Mouse (Mus musculus): ENCODE measurements at regions not wholly inside any gene's neighbourhood (a gene's known extent, or its start where the extent isn't known, plus 50 kb on each side); places are given as distances from the start of the nearest gene placed in this dataset.
A peak's percentile ranks its signal among the peaks of the same experiment; 100 is the strongest.

DNA sequence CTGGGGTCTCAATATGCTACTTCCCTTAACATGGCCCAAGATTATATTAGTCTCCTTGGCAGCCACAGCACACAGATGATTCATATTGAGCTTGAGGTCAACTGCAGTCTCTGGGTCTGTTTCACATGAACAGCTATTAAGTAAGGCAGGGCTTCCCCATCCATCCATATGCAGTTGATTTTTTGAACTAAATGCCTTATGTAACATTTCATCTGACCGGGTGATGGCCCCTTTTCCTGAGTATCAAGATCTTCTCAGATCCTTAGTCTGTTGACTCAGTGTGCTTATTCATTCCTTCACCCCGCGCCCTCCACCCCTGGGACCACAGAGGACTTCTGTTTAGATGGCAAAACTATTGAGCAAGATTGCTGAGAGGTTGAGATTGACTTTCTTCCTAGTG is 202.7 kb downstream of the Cyp26b1 start:
- DNase-seq (ENCODE audit: low read depth, low spot score): no peak

DNA sequence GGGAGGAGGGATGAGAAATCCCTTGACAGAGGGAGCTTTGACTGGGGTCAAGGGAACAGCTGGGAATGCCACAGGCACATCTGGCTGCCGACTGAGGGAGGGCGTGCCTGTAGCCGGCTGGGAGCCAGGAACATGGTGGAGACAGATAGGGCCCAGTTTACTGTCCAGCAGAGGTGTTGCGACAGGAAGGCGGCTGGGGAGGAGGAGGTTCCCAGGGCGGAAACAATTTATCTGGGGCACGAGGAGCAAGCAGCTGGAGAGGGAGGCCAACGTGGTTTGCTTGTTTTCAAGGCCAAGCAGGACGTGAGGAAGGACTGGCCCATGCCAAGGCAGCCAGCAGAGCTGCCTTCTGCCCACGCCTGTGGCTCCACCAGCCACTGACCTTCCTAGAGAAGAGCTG is 208.0 kb downstream of the Cyp26b1 start:
- no peak for DNase-seq (ENCODE audit: low read depth, low spot score)

DNA sequence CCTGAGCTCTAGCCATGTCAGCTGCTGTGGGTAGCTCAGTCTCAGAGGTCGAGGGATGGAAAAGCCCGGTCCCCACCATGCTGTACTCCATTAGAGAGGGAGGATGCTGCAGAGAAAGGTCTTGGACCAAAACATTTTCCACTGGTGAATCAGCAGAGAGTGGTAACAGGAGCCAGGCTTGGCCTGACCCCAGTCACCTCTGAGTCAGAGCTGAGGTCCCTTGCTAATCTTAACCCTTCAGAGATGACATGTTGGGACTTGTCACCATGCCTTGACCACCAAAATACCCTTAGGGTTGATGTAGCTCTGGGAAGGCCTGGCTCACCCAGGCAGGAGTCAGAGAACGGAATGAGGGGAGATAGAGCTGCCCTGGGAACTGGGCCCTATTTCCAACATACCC is 210.0 kb downstream of the Cyp26b1 start:
- DNase-seq (ENCODE audit: low read depth, low spot score): no peak

DNA sequence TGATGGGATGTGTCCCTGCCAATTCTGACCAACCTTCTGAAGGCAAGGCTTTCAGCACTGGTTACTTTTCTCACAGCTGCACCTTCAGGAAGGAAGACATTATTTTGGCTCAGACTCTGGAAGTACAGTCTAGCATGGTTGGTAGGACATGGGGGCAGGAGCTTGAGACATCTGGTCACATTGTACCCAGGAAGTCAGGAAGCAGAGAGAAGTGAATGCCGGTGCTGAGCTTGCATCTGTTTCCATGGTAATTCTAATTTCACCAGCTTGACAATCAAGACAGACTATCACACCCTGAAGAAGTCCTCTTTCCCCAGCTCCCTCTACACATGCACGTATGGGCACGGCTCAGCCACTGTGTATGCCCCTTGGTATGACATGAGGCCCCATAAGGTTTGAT is 210.6 kb downstream of the Cyp26b1 start:
- DNase-seq (ENCODE audit: low read depth, low spot score): no peak

DNA sequence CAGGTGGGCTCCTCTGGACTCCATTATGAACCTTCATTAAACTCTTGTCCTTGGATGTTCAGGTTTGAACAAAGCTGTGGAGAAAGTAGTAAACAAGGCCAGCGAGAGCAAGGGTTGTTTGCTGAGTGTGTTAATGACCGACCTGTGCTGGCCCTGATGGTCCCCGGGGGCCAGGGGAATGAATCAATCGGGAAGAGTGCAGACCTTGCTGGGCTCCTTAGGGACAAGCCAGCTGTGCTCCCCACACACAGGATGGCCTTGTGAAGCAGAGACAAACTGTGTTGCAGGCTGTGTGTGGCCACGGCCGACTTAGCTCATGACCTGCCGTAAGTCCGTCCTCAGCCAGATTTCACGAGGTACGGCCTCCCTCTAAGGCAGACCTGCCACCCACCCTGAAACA is 212.1 kb downstream of the Cyp26b1 start:
- DNase-seq (ENCODE audit: low read depth, low spot score): no peak

DNA sequence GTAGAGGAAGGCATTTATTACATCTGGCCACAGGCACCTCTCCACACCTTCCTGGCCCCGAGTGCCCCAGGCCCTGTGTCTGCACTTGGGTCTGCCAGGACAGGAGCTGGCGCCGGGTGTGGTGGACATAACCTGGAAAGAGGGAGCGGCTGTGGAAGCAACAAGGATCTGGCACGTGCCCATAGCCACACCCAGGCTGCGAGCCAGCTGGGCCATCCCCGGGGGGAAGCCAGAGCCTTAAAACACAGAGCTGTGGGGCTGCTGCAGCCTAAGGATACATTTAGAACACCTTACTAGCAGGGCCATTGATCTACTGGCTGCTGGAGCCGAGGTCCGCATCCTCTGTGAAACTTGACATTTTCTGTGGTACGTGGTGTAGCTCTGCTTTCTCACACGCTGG is 217.0 kb downstream of the Cyp26b1 start:
- DNase-seq (ENCODE audit: low read depth, low spot score): no peak

DNA sequence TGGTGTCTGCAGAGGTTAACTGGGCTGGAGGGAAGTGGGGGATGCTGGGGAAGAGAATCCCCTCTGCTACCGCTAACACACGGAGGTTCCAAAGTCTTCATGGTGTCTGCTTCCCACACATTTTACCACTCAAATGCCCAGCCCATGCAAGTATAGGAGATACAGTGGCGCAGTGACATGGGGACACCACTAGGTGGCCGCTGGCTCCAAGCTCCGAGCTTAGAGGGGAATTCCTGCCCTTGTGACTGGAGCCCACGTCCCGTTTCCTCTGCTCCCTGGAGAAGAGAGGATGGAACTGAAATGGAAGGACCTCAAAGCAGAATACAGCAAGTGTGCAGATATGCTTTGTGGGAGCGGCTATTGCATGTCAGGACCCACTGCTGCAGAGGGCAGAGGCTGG is 218.2 kb downstream of the Cyp26b1 start:
- peak; percentile 63 for DNase-seq (ENCODE audit: low read depth, low spot score)

DNA sequence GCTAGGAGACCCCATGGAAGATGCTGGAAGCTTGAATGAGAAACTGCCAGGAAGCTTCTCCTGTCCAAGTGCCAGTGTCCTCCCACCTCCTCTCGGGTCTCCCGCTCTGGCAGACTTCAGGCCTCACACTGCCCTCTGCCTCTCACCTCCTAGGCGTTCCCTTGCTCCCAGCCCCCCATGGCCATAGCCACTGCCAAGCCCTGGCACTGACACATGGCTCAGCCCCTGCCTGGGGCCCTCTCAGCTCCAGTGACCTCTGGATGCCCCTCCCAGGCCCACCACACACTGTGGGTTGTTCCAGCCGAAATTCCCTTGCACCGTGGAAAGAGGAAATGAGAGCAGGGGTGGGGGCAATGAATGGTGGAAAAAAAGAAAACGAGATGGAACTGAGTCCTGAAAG is 227.3 kb downstream of the Cyp26b1 start:
- no peak for DNase-seq (ENCODE audit: low read depth, low spot score)

DNA sequence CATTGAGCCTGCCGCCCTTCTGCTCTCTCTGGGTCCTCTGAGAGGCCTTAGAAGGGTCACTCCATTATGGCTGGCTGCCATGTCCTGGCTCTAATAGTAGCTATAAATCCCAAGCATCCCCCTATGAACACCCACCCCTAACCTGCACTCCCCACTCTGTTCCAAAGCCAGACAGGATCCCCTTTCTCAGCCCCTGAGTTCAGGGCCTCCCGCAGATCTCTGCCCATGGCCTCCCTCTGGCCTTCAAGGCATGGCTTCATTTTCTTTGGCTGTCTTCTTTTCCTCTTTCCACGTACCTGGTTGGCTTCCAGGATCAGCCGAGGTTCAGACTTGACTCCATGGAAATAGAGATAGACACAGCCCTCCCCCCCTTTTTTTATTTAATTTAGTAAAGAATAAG is 227.8 kb downstream of the Cyp26b1 start:
- DNase-seq (ENCODE audit: low read depth, low spot score): no peak

DNA sequence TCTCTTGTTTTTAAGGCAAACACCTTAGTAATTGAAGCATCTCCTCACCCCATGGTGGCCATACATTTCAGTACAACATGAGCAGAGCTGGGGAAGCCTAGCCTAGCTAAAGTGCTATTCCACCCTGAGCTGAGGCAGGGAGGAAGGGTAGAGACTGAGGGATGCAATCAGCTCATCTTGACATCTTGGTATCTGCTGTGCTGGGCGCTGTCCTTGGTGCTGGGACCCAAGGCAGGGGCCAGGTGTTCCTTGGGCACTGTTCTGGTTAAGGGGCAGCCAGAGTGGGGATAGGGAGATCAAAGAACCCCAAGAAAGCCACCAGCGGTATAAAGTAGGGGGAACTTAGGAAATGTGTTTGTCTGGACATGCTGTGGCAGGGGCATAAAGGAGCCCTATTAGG is 228.7 kb downstream of the Cyp26b1 start:
- DNase-seq (ENCODE audit: low read depth, low spot score): peak; percentile 44

DNA sequence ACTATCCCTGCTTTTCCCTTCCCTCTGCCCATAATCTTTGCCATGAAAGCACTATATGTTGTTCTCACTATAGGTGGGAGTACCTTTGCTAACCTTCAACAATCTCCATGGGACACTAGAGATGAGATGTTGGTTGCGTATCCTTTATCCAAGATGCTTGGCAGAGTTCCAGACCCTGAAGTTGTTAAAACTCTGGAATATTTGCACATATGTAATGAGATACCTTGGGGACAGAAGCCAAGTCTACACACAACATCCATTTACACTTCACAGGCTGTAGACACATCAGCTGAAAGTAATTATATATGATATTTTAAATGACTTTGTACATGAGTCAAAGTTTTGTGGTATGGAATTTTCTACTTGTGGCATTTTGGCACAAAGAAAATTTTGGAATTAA is 231.4 kb downstream of the Cyp26b1 start:
- DNase-seq (ENCODE audit: low read depth, low spot score): no peak

DNA sequence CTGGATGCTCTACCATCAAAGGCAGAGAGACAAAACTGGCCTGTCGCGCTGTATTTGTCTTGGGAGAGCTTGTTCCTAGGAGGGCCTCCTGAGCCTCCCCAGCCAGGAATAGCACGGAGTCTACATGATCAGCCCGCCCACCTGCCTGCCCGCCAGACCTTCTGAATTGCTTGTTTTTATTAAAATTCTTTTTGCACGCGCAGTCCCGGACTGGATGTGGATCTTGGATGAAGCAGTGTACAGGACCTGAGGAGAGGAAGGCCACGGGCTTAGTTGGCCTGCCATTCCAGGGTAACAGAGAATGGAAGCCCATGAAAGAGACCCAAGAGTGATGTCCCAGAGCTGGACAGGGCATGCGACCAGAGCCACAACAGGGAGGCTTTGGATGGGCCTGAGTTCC is 235.8 kb downstream of the Cyp26b1 start:
- no peak for DNase-seq (ENCODE audit: low read depth, low spot score)

DNA sequence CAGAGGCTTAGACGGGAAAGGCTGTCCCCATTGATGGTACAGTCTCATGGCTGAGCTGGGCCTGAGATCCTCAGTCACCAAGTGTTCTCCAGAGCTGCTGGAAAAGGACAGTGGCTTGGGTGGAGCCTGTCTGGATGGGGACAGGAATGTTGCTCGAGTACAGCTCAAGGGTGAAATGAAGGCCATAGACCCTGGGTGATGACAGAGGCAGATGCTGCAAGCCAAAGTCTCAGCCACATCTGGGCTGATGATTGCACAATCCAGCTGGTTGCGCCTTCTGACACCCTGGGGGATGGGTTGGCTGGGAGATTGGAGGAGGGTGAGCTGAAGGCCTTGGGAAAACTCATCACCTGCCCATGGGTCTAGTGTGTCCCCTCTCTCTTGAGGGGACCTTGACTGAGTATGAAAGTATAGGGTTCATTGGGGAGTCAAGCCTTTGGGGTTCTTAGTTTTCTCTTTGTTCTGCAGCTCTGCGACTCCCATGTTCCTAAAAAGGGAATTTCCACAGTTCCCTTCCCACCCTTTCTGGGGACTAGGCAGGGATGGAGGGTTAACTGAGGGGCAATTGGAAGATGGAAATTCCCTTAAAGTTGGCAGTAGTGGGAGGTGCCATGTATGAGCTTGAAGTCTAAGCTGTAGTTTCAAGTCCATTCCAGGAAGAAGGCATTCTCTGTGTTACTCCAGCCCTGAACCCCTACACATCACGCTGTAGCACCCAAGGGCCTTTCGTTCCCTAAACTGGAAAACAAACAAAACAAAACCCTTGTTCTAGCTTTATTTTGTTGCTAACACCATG is 240.1 kb downstream of the Cyp26b1 start:
- no peak for DNase-seq (ENCODE audit: low read depth, low spot score)

DNA sequence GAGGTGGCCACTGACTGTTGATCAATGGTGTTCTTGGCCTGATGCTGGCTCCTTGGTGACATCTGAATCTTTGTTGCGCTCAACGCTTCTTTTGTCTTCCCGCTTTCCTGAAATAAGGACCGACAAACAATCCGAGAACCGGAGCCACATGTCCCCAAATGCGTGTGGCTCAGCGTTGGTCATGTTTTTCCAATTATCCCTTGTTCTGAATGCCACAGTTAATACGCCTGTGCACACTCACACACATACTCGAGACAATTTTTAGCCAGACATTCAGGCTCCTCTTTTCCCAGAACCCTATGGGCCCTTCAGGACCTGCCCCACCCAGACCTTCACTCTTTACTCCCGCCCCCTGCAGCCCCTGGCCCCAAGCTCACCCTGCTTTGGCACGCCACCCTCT is 248.8 kb downstream of the Cyp26b1 start:
- DNase-seq (ENCODE audit: low read depth, low spot score): no peak

DNA sequence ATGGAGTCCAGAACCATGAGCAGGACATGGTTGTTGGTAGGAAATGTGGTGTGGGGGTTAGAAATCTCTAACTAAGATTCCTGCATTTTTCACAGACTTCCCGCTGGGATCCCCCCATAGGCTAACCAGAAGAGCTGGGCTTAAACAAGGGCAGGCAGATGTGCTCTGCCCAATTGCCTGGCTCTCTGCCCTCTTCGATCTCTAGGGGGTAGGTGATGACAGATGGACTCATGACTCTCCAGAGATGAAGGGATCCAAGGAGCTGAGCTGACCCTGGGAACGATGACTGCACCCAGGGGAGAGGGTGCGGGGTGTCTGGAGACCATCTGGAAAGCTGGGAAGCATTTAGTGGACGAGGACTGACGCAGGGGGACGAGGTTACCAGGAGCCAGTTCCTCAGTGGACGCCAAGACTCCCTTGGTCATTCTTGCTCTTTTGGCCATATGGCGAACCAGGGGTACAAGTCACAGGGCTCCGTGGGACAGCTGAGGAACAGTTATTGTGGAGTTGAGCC is 260.0 kb downstream of the Cyp26b1 start:
- DNase-seq (ENCODE audit: low read depth, low spot score): no peak

DNA sequence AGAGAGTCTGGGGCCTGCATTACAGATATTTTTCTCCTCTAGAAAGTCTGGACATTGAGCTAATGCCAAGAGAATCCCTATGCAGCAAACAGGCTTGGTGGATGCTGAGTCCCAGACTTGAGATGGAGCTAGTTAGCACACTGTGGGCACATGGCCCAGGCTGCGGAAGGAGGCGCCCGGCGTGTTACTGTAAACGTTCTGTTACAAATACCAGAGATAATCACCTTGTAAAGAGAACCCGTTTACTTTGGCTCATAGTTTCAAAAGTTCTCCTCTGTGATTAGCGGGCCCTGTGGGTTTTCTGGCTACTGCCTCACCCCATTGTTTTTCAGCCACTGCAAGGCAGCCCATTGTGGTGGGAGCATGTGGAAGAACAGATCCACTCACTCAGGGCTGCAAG is 264.6 kb downstream of the Cyp26b1 start:
- no peak for DNase-seq (ENCODE audit: low read depth, low spot score)

DNA sequence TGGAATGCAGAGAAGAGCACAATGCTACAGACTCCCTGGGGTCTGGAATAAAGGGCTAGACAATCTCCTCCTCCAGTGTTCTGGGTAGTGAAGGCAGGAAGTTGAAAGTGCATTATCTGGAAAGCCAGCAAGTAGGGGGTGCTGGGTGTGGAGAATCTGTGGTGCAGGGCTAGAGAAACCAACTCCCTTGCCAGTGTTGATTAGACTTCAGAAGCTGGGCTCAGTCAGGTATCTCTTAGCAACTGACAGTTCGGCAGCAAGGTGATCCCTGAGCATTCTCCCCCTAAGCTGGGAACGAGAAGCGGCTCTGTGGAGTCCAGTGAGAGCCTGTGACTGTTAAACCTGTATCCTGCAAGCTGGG is 265.7 kb downstream of the Cyp26b1 start:
- peak; percentile 80 for DNase-seq (ENCODE audit: low read depth, low spot score)

DNA sequence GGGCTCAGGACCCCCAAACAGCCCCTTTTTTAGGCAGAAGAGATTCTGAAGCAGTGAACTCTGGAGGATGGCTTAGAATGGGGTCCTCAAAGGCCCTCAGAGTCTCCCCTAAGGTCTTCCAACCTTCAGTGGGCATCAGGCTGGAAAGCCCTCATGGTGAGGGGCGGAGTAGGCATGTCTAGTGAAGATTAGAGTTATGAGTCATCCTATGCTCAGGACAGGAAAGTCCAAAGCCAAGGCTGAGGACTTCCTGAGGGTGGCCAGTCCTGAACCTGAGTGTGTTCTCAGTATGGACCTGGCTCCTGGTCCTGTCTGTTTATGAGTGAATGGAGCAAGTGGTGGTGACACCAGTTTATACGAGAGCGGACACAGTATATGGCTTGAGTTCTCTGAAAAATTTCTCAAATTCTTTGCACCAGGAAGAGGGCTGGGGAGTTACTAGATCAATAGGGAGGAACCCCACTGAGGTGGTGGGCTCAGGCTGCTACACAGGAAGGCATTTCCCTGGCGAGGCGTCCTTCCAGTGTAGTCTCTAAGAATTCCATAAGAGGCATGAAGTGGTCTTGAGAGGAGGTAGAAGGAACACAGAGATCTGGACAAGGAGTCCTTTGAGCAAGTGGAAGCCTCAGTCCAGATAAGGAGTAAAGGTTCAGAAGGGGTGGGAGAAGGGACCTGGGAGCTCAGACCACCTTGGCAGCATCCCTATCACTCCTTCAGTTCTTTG is 266.2 kb downstream of the Cyp26b1 start:
- no peak for DNase-seq (ENCODE audit: low read depth, low spot score)

DNA sequence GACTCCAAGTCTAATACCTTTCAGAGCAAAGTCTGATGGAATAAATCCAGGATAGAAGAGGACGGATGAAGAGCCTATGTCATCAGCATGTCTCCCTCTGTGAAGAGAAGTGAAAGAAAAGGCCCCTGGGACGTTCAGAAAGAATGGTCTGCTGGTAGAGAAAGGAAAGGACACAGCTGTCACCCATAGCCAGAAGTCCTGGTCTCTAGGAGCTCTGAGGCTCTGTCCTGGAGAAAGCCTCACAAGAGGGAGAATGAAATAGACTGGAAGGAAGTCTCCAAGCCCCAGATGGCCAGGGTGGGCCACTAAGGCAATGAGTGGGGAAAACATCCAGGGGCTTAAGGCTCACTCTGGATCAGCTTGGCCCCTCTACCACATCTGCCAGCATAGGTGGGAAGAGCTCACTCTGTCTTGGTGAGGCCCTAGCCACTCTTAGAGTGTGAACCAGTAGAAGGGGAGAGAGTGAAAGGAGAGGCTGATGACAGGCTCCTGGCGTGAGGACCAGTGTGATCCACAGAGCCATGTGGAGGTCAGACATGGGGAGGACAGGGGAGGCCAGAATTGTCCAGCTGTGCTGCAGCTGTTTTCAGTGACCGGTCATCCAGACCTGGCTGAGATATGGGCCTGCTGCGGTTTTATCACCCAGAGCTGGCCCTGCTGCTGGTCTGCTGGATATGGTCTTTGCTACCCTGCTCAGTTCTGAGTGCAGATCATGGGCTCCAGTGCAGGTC is 268.2 kb downstream of the Cyp26b1 start:
- no peak for DNase-seq (ENCODE audit: low read depth, low spot score)

DNA sequence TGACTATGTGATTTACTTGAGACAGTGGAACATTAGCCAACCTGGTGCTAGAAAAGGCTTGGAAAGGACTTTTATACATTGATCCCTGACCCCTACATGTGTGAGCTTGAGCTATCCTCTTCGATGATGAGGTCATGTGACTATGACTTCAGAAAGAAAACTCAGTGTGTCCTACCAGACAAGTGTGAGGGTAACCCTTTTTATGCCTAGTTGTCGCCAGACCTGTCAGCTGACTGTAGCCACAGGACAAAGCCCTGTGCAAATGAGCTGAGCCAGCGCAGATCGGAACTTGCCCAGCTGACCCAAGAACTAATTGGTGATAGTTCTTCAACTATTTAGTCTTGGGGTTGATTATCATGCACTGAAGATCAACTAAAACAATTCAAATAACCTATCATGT is 269.5 kb downstream of the Cyp26b1 start:
- DNase-seq (ENCODE audit: low read depth, low spot score): no peak

DNA sequence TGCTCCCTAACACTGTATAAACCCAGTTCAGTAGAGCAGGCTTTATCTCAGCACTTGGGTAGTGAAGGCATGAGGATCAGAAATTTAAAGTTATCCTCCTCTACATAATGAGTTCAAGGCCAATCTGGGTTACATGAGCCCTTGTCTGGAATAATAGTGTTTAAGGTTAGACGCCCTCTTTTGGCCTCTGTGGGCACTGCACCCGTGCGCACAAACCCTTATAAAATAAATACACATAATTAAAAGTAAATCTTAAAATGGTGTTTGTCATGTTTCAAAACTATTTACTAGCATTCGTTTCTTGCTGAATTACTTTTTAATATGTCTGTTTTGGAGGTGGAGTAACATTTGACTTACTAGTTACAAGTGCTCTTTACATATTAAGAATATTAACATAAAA is 271.2 kb downstream of the Cyp26b1 start:
- DNase-seq (ENCODE audit: low read depth, low spot score): peak; percentile 34

DNA sequence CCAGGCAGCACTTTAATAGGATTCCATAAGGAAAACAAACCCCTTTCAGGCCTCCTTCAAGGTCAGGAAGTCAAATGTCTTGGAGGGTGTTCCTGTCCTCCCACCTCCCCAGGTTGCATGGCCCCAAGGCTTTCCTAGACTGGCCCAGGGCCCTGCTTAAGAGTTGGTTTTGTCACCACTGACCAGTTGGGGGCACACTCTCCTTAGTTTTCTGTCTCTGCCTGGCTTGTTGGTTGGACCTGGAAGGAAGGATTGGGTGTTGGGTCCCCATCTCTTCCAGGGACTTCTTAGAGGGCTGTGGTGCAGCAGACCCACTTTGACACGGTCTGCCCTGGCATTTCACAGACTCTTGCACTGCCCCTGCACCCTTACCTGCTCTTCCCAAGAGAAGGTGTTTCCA is 273.1 kb downstream of the Cyp26b1 start:
- DNase-seq (ENCODE audit: low read depth, low spot score): peak; percentile 24

DNA sequence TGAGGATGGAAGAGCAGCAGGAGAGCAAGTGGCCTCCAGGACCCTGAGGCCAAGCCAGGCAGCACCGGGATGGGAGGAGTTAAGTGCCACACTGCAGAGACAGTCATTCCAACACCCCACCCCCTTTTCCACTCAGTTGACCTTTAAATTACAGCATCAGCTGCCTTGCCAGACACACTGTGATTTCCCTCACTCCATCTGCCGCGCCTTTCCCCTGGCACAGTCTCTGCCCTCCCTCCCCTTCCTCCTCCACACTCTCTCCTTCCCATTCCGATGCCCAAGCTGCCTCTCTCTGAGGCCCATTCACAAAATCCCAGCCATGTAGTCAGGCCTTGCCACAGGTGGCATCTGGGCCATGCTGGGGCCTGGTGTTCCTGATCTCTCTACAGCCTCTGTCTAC is 274.9 kb downstream of the Cyp26b1 start:
- DNase-seq (ENCODE audit: low read depth, low spot score): no peak
